Mouse (Mus musculus): ENCODE results near the gene Fbl.
"Not testable (repeated sequence)": the region's sequence is repeated elsewhere in the genome, so short reads cannot be mapped to it uniquely, and the experiment has no call there.

Gene Fbl

GRCm38 (mm10) chr7:28191903-28192302 lies 22.4 kb downstream of the Fbl start:
- DNase-seq (ENCODE audit: low spot score in 2 of 2) = no peak

- no peak for DNase-seq (ENCODE audit: low spot score in 2 of 2)
Observed at GRCm38 (mm10) chr7:28195414-28196098, 26.0 kb downstream of the Fbl start.

- DNase-seq (ENCODE audit: low spot score in 2 of 2) = no peak
Observed at GRCm38 (mm10) chr7:28196528-28196927, 27.0 kb downstream of the Fbl start.

- no peak for DNase-seq (ENCODE audit: low spot score in 2 of 2)
Observed at GRCm38 (mm10) chr7:28199054-28199453, 29.5 kb downstream of the Fbl start.

- no peak for DNase-seq (ENCODE audit: low spot score in 2 of 2)
Observed at GRCm38 (mm10) chr7:28203207-28204108, 33.9 kb downstream of the Fbl start.

DNA sequence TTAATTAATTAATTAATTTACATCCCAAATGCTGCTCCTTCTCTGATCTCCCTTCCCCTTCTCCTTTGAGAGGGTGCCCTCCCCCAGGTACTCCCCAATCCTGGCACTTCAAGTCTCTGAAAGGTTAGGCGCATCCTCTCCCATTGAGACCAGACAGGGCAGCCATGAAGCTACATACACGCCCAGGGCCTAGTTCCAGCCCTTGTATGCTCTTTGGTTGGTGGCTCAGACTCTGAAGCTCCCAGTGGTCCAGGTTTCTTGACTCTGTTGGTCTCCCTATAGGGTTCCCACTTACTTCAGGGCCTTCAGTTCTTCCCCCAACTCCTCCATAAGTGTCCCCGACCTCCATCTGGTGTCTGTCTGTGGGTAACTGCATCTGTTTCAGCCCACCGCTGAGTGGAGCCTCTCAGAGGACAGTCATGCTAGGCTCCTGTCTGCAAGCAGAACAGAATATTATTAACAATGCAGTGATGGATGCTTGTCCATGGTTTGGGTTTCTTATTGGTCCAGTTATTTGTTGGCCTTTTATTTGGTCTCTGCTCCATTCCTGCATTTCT lies 36.6 kb downstream of the Fbl start:
- DNase-seq (ENCODE audit: low spot score in 2 of 2) = no peak

DNA sequence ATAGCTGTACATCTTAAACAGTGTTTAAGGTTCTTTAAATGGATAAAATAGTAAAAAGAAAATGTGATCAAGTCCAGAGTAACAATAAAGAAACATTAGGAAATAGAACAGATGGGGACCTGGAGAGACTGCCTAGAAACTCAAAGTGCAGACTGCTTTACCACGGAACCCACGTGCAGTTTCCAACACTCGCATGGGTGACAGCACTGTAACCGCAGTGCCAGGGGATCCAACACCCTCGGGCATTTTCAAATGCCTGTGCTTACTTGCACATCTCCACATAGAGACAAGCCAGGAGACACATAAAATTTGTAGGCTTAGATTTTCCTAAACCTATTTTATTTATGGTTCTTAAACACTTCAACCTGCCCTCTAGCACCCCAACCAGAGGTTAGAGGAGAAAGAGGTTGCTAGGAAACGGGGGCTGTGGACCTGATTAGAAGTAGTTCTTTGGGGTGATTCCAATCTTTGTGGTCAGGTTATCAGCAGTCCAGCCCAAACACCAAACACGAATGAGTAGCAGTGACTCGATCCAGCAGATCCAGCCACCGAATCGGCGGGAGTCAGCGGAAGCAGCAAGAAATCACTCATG lies 39.0 kb downstream of the Fbl start:
- DNase-seq (ENCODE audit: low spot score in 2 of 2) = no peak

DNA sequence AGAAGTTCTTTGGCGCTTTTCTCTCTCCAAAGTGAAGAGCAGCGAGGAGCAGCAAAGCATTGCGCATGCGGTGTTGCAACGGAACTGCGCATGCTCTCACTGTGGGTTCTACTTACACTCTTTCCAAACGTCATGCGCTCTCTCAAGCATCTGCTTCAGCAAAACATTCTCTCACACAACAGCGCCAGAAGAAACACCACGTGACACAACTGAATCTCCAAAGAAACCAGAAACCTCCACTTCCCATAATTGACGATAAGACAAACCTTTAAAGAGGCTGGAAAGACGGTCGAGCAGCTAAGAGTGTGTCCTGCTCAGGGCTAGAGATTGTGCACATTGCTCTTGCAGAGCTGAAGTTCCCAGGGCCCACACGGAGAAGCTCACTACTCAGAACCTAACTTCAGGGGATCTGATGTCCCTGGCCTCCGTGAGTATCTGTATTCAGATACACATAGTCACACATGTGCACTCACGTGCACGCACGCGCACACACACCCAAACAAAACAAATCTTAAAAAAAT lies 39.5 kb downstream of the Fbl start:
- DNase-seq (ENCODE audit: low spot score in 2 of 2) = no peak

GRCm38 (mm10) chr7:28210731-28211130 lies 41.2 kb downstream of the Fbl start:
- DNase-seq (ENCODE audit: low spot score in 2 of 2) = no peak

GRCm38 (mm10) chr7:28214142-28214541 lies 44.6 kb downstream of the Fbl start:
- peak in 1 of 2 experiments; percentile 43 for DNase-seq (ENCODE audit: low spot score in 2 of 2)

DNA sequence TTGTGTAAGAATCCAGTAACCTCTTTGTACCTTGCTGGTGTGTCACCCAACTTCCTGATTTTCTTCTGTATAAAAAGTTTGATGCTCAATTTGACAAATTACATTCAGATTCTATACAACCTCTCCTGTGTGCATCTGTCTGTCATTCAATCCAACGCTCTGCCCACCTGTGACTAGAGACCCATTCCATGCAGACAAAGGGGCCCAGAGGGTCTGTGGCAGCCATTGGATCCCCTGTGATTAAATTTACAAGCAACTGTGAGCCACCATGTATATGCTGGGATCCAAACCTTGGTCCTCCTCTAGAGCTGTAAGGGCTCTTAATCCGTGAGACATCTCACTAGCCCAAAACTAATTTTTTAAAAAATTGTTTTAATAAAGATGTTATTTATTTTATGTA lies 46.4 kb downstream of the Fbl start:
- DNase-seq (ENCODE audit: low spot score in 2 of 2) = not testable (repeated sequence)

- not testable (repeated sequence) for DNase-seq (ENCODE audit: low spot score in 2 of 2)
Observed at GRCm38 (mm10) chr7:28217811-28218210, 48.3 kb downstream of the Fbl start.

DNA sequence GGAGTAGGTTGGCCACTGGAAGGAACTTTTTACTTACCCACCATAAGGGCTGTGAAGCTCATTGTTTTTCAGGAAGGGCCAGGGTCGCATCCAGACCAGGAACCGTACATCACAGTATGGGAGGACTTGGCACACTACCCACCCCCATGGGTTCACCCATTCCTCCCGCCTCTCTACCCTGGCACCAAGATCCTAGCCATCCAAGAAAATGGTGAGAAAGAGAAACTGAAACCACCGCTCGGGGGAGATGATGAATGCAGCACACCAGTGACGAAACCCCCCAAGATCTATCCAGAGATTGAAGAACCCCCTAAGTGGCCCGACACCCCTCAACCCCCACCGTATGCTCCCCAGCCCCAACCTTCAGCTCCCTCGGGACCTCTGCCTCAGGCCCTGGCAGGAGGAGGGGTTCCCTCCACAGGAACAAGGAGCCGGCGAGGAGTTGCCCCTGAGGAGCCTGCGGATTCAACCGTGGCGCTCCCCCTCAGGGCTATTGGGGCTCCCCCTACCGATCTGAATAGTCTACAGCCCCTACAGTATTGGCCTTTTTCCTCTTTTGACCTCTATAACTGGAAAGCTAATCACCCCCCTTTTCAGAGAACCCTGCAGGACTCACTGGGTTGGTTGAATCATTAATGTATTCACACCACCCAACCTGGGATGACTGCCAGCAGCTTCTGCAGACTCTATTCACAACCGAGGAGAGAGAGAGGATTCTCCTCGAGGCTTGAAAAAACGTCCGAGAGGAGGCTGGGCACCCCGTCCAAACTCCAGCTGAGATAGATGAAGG lies 49.6 kb downstream of the Fbl start:
- not testable (repeated sequence) for DNase-seq (ENCODE audit: low spot score in 2 of 2)

DNA sequence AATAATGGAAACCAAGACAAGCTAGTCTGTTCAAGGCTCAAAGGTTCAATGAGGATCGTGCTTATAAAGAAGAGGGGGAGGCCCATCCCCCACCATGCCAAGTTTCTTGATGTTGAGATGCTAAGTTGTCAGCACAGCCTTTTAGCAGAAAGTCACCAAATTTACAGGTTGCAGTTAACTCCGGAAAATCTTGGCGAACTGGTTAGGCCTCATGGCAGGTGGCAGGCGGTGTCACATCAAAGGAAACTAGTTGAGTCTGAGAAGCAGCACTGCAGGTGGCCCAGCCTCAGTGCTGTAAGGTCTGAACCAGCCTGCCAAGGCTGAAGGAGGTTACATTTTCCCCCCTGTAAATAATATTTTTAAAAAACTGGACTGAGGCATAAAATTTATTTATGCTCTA lies 57.3 kb downstream of the Fbl start:
- DNase-seq (ENCODE audit: low spot score in 2 of 2) = not testable (repeated sequence)

GRCm38 (mm10) chr7:28227421-28227820 lies 57.9 kb downstream of the Fbl start:
- not testable (repeated sequence) for DNase-seq (ENCODE audit: low spot score in 2 of 2)
